Mouse (Mus musculus) midbrain, embryonic 15.5 days (tissue): ENCODE measurements around the gene Pik3cd. TPM values are rescaled to one million over a fixed set of nuclear protein-coding genes. Genes with fewer than 3 reads are reported as not detected.

ENCODE experiments used
- ATAC-seq: fragments of 200-750 bp; cut with Nextera tagmentation; replicated peaks from 2 replicates; pipeline ENCODE4 v1.8.0; 2017; ENCODE audit warnings: moderate TSS enrichment
- H3K27ac ChIP-seq: fragments of 300-500 bp; sonication (generic); 2 replicates; pipeline ENCODE4 v1.5.1; 2015; ENCODE audit warnings: mild to moderate bottlenecking, inconsistent platforms
- H3K27me3 ChIP-seq: fragments of 300-500 bp; sonication (generic); replicated peaks from 2 replicates; pipeline ENCODE4 v1.6.1; 2015; ENCODE audit warnings: inconsistent platforms
- H3K36me3 ChIP-seq: fragments of 300-500 bp; sonication (generic); replicated peaks from 2 replicates; pipeline ENCODE4 v1.6.1; 2015; ENCODE audit warnings: inconsistent platforms
- H3K4me1 ChIP-seq: fragments of 300-500 bp; sonication (generic); 2 replicates; pipeline ENCODE4 v1.6.1; 2015; ENCODE audit warnings: inconsistent platforms
- H3K4me2 ChIP-seq: fragments of 300-500 bp; sonication (generic); 2 replicates; pipeline ENCODE4 v1.6.1; 2015; ENCODE audit warnings: inconsistent platforms, mild to moderate bottlenecking, moderate library complexity
- H3K4me3 ChIP-seq: fragments of 300-500 bp; sonication (generic); 2 replicates; pipeline ENCODE4 v1.5.1; 2015; ENCODE audit warnings: mild to moderate bottlenecking, inconsistent platforms
- H3K9ac ChIP-seq: fragments of 300-500 bp; sonication (generic); 2 replicates; pipeline ENCODE4 v1.6.1; 2015; ENCODE audit warnings: mild to moderate bottlenecking, inconsistent platforms
- H3K9me3 ChIP-seq: fragments of 300-500 bp; sonication (generic); 2 replicates; pipeline ENCODE4 v1.6.1; 2016; ENCODE audit warnings: inconsistent platforms
- WGBS: fragments of 180-500 bp; shearing (Covaris S2); methylation state at CpG from one replicate; pipeline ENCODE4 v1.1.7; 2015; ENCODE audit warnings: mixed read lengths; 5-methylcytosine and 5-hydroxymethylcytosine counted together
- microRNA-seq: library from miRNA; unstranded; fragments of <30 nt; microRNA quantifications from one replicate; pipeline ENCODE4, GENCODE M21; 2016
- polyA plus RNA-seq: library from polyadenylated mRNA; unstranded; fragments of >200 nt; fragmentation: Nextera tagmentation; extraction: Ambion mirVana; gene quantifications from 2 replicates; pipeline ENCODE4 v1.2.1, GENCODE M21; 2015

Pik3cd gene
- polyA plus RNA-seq, 1 experiment from 2014 or later, result 15.5 TPM

GRCm38 (mm10) chr4:149607591-149608308 lies 94.6 kb downstream of the Pik3cd start:
- Histone ChIP-seq H3K27me3 (no peaks in the 10 kb centered on the region), H3K27ac (no peak overlapping the region), H3K4me2 (no peak overlapping the region), H3K4me3 (no peak overlapping the region), H3K9ac (no peak overlapping the region), H3K36me3 (no peaks in the 10 kb centered on the region), H3K9me3 (no peaks in the 10 kb centered on the region), H3K4me1 (peaks cover 33% of the 10 kb centered on the region)
- peak; percentile 46; the same call in 1 of the 2 replicates for ATAC-seq
- WGBS, result 59% methylated on average over 20 of the region's 20 CpGs

- H3K4me1 ChIP-seq, result peaks cover 33% of the 10 kb centered on the region
- WGBS, result 33% methylated on average over 15 of the region's 15 CpGs
- H3K9ac ChIP-seq, result no peak overlapping the region
- no peak overlapping the region for H3K4me2 ChIP-seq
- no peaks in the 10 kb centered on the region for H3K27me3 ChIP-seq
- no peak for ATAC-seq
- H3K9me3 ChIP-seq, result no peaks in the 10 kb centered on the region
- no peak overlapping the region for H3K4me3 ChIP-seq
- peak overlapping the region; percentile 20; the same call in 1 of the 2 replicates for H3K27ac ChIP-seq
- no peaks in the 10 kb centered on the region for H3K36me3 ChIP-seq
Observed at GRCm38 (mm10) chr4:149606766-149607358, 95.5 kb downstream of the Pik3cd start.

- H3K27ac ChIP-seq, result no peak overlapping the region
- H3K36me3 ChIP-seq, result no peaks in the 10 kb centered on the region
- H3K9ac ChIP-seq, result no peak overlapping the region
- ATAC-seq, result no peak
- H3K4me3 ChIP-seq, result no peak overlapping the region
- no peaks in the 10 kb centered on the region for H3K27me3 ChIP-seq
- no peaks in the 10 kb centered on the region for H3K9me3 ChIP-seq
- no peak overlapping the region for H3K4me2 ChIP-seq
- peaks cover 35% of the 10 kb centered on the region for H3K4me1 ChIP-seq
- 56% methylated on average over 18 of the region's 18 CpGs for WGBS
Observed at GRCm38 (mm10) chr4:149606056-149606455, 96.3 kb downstream of the Pik3cd start.

GRCm38 (mm10) chr4:149604518-149604917 lies 97.9 kb downstream of the Pik3cd start:
- Histone ChIP-seq H3K36me3 (no peaks in the 10 kb centered on the region), H3K27me3 (no peaks in the 10 kb centered on the region), H3K4me2 (no peak overlapping the region), H3K27ac (no peak overlapping the region), H3K4me1 (peaks cover 38% of the 10 kb centered on the region), H3K9me3 (no peaks in the 10 kb centered on the region), H3K9ac (no peak overlapping the region), H3K4me3 (no peak overlapping the region)
- WGBS, result 83% methylated on average over 3 of the region's 3 CpGs
- ATAC-seq, result no peak

- WGBS, result 68% methylated on average over 1 of the region's 1 CpGs
- H3K9me3 ChIP-seq, result no peaks in the 10 kb centered on the region
Observed at GRCm38 (mm10) chr4:149603860-149604259, 98.5 kb downstream of the Pik3cd start.

GRCm38 (mm10) chr4:149602236-149602635 lies 100.1 kb downstream of the Pik3cd start:
- no peak for ATAC-seq
- H3K9ac ChIP-seq, result no peak overlapping the region
- WGBS, result 46% methylated on average over 7 of the region's 7 CpGs
- no peaks in the 10 kb centered on the region for H3K9me3 ChIP-seq
- no peaks in the 10 kb centered on the region for H3K27me3 ChIP-seq
- H3K4me2 ChIP-seq, result no peak overlapping the region
- H3K4me1 ChIP-seq, result peaks cover 28% of the 10 kb centered on the region
- no peaks in the 10 kb centered on the region for H3K36me3 ChIP-seq
- no peak overlapping the region for H3K27ac ChIP-seq
- no peak overlapping the region for H3K4me3 ChIP-seq

More at GRCm38 (mm10) chr4:149603860-149604259, 98.5 kb downstream of the Pik3cd start:
- H3K4me3 ChIP-seq, result no peak overlapping the region
- H3K27me3 ChIP-seq, result no peaks in the 10 kb centered on the region
- no peak overlapping the region for H3K27ac ChIP-seq
- ATAC-seq, result no peak
- peaks cover 34% of the 10 kb centered on the region for H3K4me1 ChIP-seq
- no peak overlapping the region for H3K9ac ChIP-seq
- no peaks in the 10 kb centered on the region for H3K36me3 ChIP-seq
- H3K4me2 ChIP-seq, result no peak overlapping the region

- H3K4me1 ChIP-seq, result peaks cover 20% of the 10 kb centered on the region
- no peak overlapping the region for H3K4me3 ChIP-seq
- 45% methylated on average over 4 of the region's 4 CpGs for WGBS
- H3K9me3 ChIP-seq, result no peaks in the 10 kb centered on the region
- no peak for ATAC-seq
- H3K4me2 ChIP-seq, result no peak overlapping the region
- no peak overlapping the region for H3K9ac ChIP-seq
- no peaks in the 10 kb centered on the region for H3K36me3 ChIP-seq
- no peaks in the 10 kb centered on the region for H3K27me3 ChIP-seq
- no peak overlapping the region for H3K27ac ChIP-seq
Observed at GRCm38 (mm10) chr4:149601484-149601883, 100.9 kb downstream of the Pik3cd start.

GRCm38 (mm10) chr4:149600130-149600529 lies 102.2 kb downstream of the Pik3cd start:
- no peaks in the 10 kb centered on the region for H3K36me3 ChIP-seq
- H3K9ac ChIP-seq, result no peak overlapping the region
- H3K4me1 ChIP-seq, result peaks cover 16% of the 10 kb centered on the region
- H3K4me3 ChIP-seq, result no peak overlapping the region
- no peaks in the 10 kb centered on the region for H3K9me3 ChIP-seq
- H3K27ac ChIP-seq, result no peak overlapping the region
- H3K27me3 ChIP-seq, result no peaks in the 10 kb centered on the region
- WGBS, result 86% methylated on average over 4 of the region's 4 CpGs
- no peak overlapping the region for H3K4me2 ChIP-seq
- ATAC-seq, result no peak

- H3K9me3 ChIP-seq, result no peaks in the 10 kb centered on the region
- no peak overlapping the region for H3K27ac ChIP-seq
- H3K4me1 ChIP-seq, result peaks cover 21% of the 10 kb centered on the region
- no peak overlapping the region for H3K4me2 ChIP-seq
- no peaks in the 10 kb centered on the region for H3K27me3 ChIP-seq
- 88% methylated on average over 6 of the region's 6 CpGs for WGBS
- H3K4me3 ChIP-seq, result no peak overlapping the region
- H3K36me3 ChIP-seq, result no peaks in the 10 kb centered on the region
- ATAC-seq, result no peak
- no peak overlapping the region for H3K9ac ChIP-seq
Observed at GRCm38 (mm10) chr4:149599549-149599948, 102.8 kb downstream of the Pik3cd start.

Small RNA genes lying within 50 kb of the gene (microRNA-seq; reads per million reads assigned to microRNA genes)
- gene Mir7023, result not detected

Other genes with a start within 250 kb of the Pik3cd start
- gene Rbp7, start 247.6 kb downstream of the Pik3cd start, polyA plus RNA-seq, result 0.99 TPM in 1 of 2 replicates, not detected in the other
- gene Tmem274, start 225.2 kb downstream of the Pik3cd start, polyA plus RNA-seq, result not detected in 2 replicates
- gene Nmnat1, start 217.4 kb downstream of the Pik3cd start, polyA plus RNA-seq, result 7.2 and 7.9 TPM in 2 replicates
- 36.6 and 39.9 TPM in 2 replicates for gene Lzic, start 217.3 kb downstream of the Pik3cd start, polyA plus RNA-seq
- 99.5 and 106 TPM in 2 replicates for gene Ctnnbip1, start 184.3 kb downstream of the Pik3cd start, polyA plus RNA-seq
- gene Clstn1, start 116.1 kb downstream of the Pik3cd start, polyA plus RNA-seq, result 163 and 164 TPM in 2 replicates
- 51.1 and 51.4 TPM in 2 replicates for gene Tmem201, start 35.5 kb upstream of the Pik3cd start, polyA plus RNA-seq
- 26.6 and 27.4 TPM in 2 replicates for gene Slc25a33, start 71.7 kb upstream of the Pik3cd start, polyA plus RNA-seq